Mouse (Mus musculus) heart, postnatal 0 days (tissue): ENCODE results near the gene Srebf2.

Source experiments
- CTCF ChIP-seq: IDR thresholded peaks from 2 replicates; pipeline ENCODE4 v1.5.1; 2016; ENCODE audit warnings: antibody characterized with exemption, control low read depth, low read depth
- EP300 ChIP-seq: IDR thresholded peaks from 2 replicates; pipeline ENCODE4 v1.6.1; 2016; ENCODE audit warnings: antibody characterized with exemption, low read depth

DNA sequence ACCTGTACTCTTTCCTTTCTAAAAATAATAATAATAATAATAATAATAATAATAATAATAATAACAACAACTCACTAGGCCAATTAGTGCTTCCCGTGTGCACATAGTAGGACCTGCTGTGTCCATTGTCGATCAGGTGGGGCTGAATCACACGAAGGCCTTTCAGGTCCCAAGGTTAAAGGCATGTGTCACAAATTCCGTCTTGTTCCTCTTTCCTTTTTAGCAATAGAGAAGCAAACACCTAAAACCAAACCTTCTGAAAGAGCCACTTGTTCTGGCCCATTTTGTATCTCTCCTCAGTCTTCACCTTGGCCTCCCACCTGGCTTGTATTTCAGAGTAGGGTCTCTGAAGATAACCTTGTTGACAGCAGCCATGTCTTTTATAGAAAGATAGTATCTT lies 4.2 kb downstream of the Srebf2 start:
- TF ChIP-seq CTCF (no peak), EP300 (no peak)
